Mouse (Mus musculus) lung, embryonic 16.5 days (tissue): ENCODE data around the gene Tepsin. TPM values are rescaled to one million over a fixed set of nuclear protein-coding genes. Genes with fewer than 3 reads are reported as not detected.

Source experiments
- ATAC-seq: fragments of 200-750 bp; cut with Nextera tagmentation; 2 replicates; pipeline ENCODE4 v1.8.0; 2017; ENCODE audit warnings: low read depth, mild to moderate bottlenecking, moderate library complexity
- H3K27ac ChIP-seq: fragments of 300-500 bp; sonication (generic); 2 replicates; pipeline ENCODE4 v1.5.1; 2014; ENCODE audit warnings: mild to moderate bottlenecking, control low read depth, low read length
- H3K27me3 ChIP-seq: fragments of 300-500 bp; sonication (generic); 2 replicates; pipeline ENCODE4 v1.6.1; 2014; ENCODE audit warnings: low read depth, low read length, mixed read lengths; ENCODE audit not compliant: control insufficient read depth, insufficient read depth
- H3K36me3 ChIP-seq: fragments of 300-500 bp; sonication (generic); 2 replicates; pipeline ENCODE4 v1.6.1; 2014; ENCODE audit warnings: low read length; ENCODE audit not compliant: control insufficient read depth, insufficient read depth
- H3K4me1 ChIP-seq: fragments of 300-500 bp; sonication (generic); replicated peaks from 2 replicates; pipeline ENCODE4 v1.6.1; 2014; ENCODE audit warnings: low read length, mixed read lengths; ENCODE audit not compliant: control insufficient read depth, insufficient read depth
- H3K4me2 ChIP-seq: fragments of 300-500 bp; sonication (generic); 2 replicates; pipeline ENCODE4 v1.6.1; 2014; ENCODE audit warnings: low read depth, low read length, control low read depth
- H3K4me3 ChIP-seq: fragments of 300-500 bp; sonication (generic); 2 replicates; pipeline ENCODE4 v1.5.1; 2014; ENCODE audit warnings: mild to moderate bottlenecking, low read length, control low read depth
- H3K9ac ChIP-seq: fragments of 300-500 bp; sonication (generic); 2 replicates; pipeline ENCODE4 v1.6.1; 2014; ENCODE audit warnings: low read length, control low read depth
- H3K9me3 ChIP-seq: fragments of 300-500 bp; sonication (generic); 2 replicates; pipeline ENCODE4 v1.6.1; 2016; ENCODE audit warnings: low read length; ENCODE audit not compliant: control insufficient read depth
- WGBS: fragments of 180-500 bp; shearing (Covaris S2); extraction: QIAGEN DNeasy Blood & Tissue Kit; methylation state at CpG from one replicate; pipeline ENCODE4 v1.1.7; 2014; 5-methylcytosine and 5-hydroxymethylcytosine counted together
- polyA plus RNA-seq: library from polyadenylated mRNA; unstranded; fragments of >200 nt; fragmentation: Nextera tagmentation; extraction: Ambion mirVana; gene quantifications from 2 replicates; pipeline ENCODE4 v1.2.1, GENCODE M21; 2015

Tepsin gene
- polyA plus RNA-seq, 1 experiment from 2014 or later = 17.8 TPM

- H3K4me1 ChIP-seq = peaks cover 34% of the 10 kb centered on the region
Measured at GRCm38 (mm10) chr11:120134847-120135530, 36.5 kb upstream of the Tepsin start.

GRCm38 (mm10) chr11:120134148-120134547, 35.6 kb upstream of the Tepsin start:
- Histone ChIP-seq H3K9me3 (no peaks in the 10 kb centered on the region), H3K9ac (no peak overlapping the region), H3K4me1 (peaks cover 32% of the 10 kb centered on the region), H3K27me3 (no peaks in the 10 kb centered on the region), H3K27ac (no peak overlapping the region), H3K36me3 (peaks cover 22% of the 10 kb centered on the region), H3K4me3 (no peak overlapping the region), H3K4me2 (no peak overlapping the region)
- 76% methylated on average over 5 of the region's 5 CpGs for WGBS
- peak; percentile 50 for ATAC-seq

More at GRCm38 (mm10) chr11:120134847-120135530, 36.5 kb upstream of the Tepsin start:
- no peak for ATAC-seq
- Histone ChIP-seq H3K27ac (no peak overlapping the region), H3K9me3 (no peaks in the 10 kb centered on the region), H3K9ac (no peak overlapping the region; the same call in 1 of the 2 replicates), H3K4me2 (no peak overlapping the region), H3K27me3 (no peaks in the 10 kb centered on the region), H3K36me3 (peaks cover 20% of the 10 kb centered on the region), H3K4me3 (no peak overlapping the region)
- WGBS = 69% methylated on average over 9 of the region's 9 CpGs

GRCm38 (mm10) chr11:120129281-120129680, 30.8 kb upstream of the Tepsin start:
- no peak overlapping the region for H3K4me2 ChIP-seq
- WGBS = 84% methylated on average over 7 of the region's 7 CpGs
- no peaks in the 10 kb centered on the region for H3K27me3 ChIP-seq
- no peaks in the 10 kb centered on the region for H3K9me3 ChIP-seq
- no peak overlapping the region for H3K27ac ChIP-seq
- no peak for ATAC-seq
- H3K36me3 ChIP-seq = peaks cover 32% of the 10 kb centered on the region
- H3K4me1 ChIP-seq = peaks cover 2% of the 10 kb centered on the region; the same call in 1 of the 2 replicates
- H3K9ac ChIP-seq = no peak overlapping the region
- no peak overlapping the region for H3K4me3 ChIP-seq

GRCm38 (mm10) chr11:120126845-120127244, 28.3 kb upstream of the Tepsin start:
- no peak for ATAC-seq
- Histone ChIP-seq H3K36me3 (peaks cover 30% of the 10 kb centered on the region), H3K4me1 (no peaks in the 10 kb centered on the region), H3K27ac (no peak overlapping the region), H3K4me3 (no peak overlapping the region), H3K4me2 (no peak overlapping the region), H3K9ac (no peak overlapping the region), H3K9me3 (no peaks in the 10 kb centered on the region), H3K27me3 (no peaks in the 10 kb centered on the region)
- 83% methylated on average over 2 of the region's 2 CpGs for WGBS

- no peak overlapping the region for H3K9ac ChIP-seq
- no peak overlapping the region for H3K27ac ChIP-seq
- no peak for ATAC-seq
- no peaks in the 10 kb centered on the region for H3K9me3 ChIP-seq
- peaks cover 8% of the 10 kb centered on the region; the same call in 1 of the 2 replicates for H3K36me3 ChIP-seq
- WGBS = 79% methylated on average over 12 of the region's 12 CpGs
- H3K4me2 ChIP-seq = no peak overlapping the region
- no peak overlapping the region for H3K4me3 ChIP-seq
- no peaks in the 10 kb centered on the region for H3K27me3 ChIP-seq
- no peaks in the 10 kb centered on the region for H3K4me1 ChIP-seq
Measured at GRCm38 (mm10) chr11:120122126-120122525, 23.6 kb upstream of the Tepsin start.

GRCm38 (mm10) chr11:120120642-120121420, 22.3 kb upstream of the Tepsin start:
- no peak overlapping the region for H3K9ac ChIP-seq
- peaks cover 5% of the 10 kb centered on the region; the same call in 1 of the 2 replicates for H3K36me3 ChIP-seq
- ATAC-seq = peak; percentile 36

DNA sequence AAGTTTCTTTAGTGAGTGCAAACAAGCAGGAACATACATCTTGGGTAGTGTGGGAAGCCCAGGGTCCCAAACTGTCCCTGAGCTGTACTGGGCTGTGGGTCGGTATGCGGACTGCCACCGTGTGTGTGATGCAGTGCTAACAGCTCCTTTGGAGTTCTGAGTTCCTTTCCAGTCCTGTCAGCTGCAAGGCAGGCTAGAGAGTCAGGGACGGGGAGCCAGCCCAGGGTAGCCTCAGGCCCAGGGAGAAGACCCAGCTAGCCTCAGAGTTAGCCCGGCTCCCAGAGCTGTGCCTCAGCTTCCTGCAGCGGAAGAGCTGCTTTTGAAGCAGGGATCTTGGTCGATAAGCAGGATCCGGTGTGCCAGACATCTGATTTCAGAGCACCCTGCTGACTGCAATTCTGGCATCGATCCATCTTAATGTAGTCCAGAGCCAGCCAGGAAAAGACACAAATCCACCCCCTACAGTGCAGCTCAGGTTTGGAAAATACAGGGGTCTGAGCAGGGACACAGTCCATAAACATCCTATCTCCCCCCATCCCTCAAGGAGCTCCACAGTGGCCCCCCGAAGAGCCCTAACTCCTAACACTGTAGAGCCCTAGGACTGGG, 21.5 kb upstream of the Tepsin start:
- no peak for ATAC-seq
- no peak overlapping the region for H3K4me2 ChIP-seq
- H3K27me3 ChIP-seq = no peaks in the 10 kb centered on the region
- H3K36me3 ChIP-seq = peaks cover 8% of the 10 kb centered on the region; the same call in 1 of the 2 replicates
- H3K9ac ChIP-seq = no peak overlapping the region
- no peaks in the 10 kb centered on the region for H3K4me1 ChIP-seq
- WGBS = 70% methylated on average over 10 of the region's 10 CpGs
- H3K9me3 ChIP-seq = no peaks in the 10 kb centered on the region
- H3K4me3 ChIP-seq = no peak overlapping the region
- H3K27ac ChIP-seq = no peak overlapping the region

More at GRCm38 (mm10) chr11:120120642-120121420, 22.3 kb upstream of the Tepsin start:
- 71% methylated on average over 17 of the region's 17 CpGs for WGBS
- no peaks in the 10 kb centered on the region for H3K9me3 ChIP-seq
- no peak overlapping the region for H3K4me2 ChIP-seq
- no peaks in the 10 kb centered on the region for H3K4me1 ChIP-seq
- H3K4me3 ChIP-seq = no peak overlapping the region
- H3K27me3 ChIP-seq = no peaks in the 10 kb centered on the region
- H3K27ac ChIP-seq = no peak overlapping the region

GRCm38 (mm10) chr11:120119108-120119507, 20.6 kb upstream of the Tepsin start:
- H3K9ac ChIP-seq = no peak overlapping the region
- H3K27ac ChIP-seq = no peak overlapping the region
- 93% methylated on average over 7 of the region's 7 CpGs for WGBS
- H3K27me3 ChIP-seq = no peaks in the 10 kb centered on the region
- ATAC-seq = no peak
- no peak overlapping the region for H3K4me3 ChIP-seq
- H3K4me2 ChIP-seq = no peak overlapping the region
- H3K9me3 ChIP-seq = no peaks in the 10 kb centered on the region
- peaks cover 11% of the 10 kb centered on the region for H3K36me3 ChIP-seq
- no peaks in the 10 kb centered on the region for H3K4me1 ChIP-seq

DNA sequence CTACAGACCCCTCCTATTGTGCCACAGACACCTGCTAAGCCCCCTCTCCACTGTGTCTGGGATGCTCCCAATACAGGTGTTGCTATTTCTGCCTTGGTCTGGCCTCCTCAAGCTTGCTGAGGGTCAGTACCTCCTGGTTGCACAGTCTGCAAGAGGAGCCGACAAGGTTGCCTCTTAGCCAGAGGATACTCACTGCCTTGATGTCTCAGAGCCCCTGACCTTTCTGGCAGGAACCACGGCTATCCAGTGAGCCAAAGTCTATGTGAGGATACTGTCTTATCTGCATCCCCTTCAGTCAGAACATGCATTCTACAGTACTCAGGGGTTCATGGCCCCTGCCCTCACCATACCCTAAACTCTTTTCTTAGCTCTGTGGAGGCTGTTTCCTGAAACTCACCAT, 19.1 kb upstream of the Tepsin start:
- peaks cover 11% of the 10 kb centered on the region for H3K36me3 ChIP-seq
- no peak overlapping the region for H3K4me2 ChIP-seq
- ATAC-seq = no peak
- WGBS = 88% methylated on average over 2 of the region's 2 CpGs
- no peaks in the 10 kb centered on the region for H3K4me1 ChIP-seq
- no peaks in the 10 kb centered on the region for H3K27me3 ChIP-seq
- no peak overlapping the region for H3K27ac ChIP-seq
- H3K4me3 ChIP-seq = no peak overlapping the region
- H3K9me3 ChIP-seq = no peaks in the 10 kb centered on the region
- H3K9ac ChIP-seq = no peak overlapping the region
